Mouse (Mus musculus): ENCODE measurements around the gene Rab3il1.

DNA sequence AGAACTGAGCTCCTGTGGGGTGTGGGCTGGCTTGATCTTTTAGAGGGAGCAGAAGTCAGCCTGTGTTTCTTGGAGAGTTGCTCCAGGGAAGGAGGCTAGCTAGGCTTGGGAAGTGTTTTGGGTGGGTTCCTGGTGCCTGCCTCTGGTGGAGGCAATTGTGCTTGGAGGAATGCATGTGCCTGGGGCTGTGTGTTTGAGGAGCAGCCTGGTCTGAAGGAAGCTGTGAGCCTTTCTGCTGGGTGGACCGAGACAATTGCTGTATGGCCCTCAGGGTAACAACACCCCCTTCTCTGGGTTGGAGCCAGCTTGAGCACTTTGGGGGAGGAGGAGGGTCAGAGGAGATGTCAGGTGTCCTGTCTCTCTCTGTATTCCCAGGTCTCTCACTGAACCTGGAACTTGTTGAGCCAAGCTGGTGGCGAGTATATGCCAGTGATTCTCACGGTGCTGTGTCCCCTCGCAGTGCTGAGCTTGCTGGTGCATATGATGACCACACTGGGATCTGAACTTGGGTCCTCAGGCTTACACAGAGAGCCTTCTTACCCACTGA is 17.8 kb downstream of the Rab3il1 start:
- TF ChIP-seq EP300 (IDR thresholded peaks at IDR 0.05; ENCODE audit: insufficient read depth, low read depth, low read length) (peak; percentile 73; the same call in 1 of the 2 replicates), CTCF (IDR thresholded peaks at IDR 0.05; ENCODE audit: low read depth, low read length) (no peak), POLR2A (IDR thresholded peaks at IDR 0.05; ENCODE audit: insufficient read depth, low read length) (no peak)

Data from ES-Bruce4 (cell line).